In genomic region chr11:81973699-81974098, GRCm38 (mm10) we compare ENCODE assay signal across 34 mouse cellular contexts. TPM values are rescaled to one million over a fixed set of nuclear protein-coding genes. Genes with fewer than 3 reads are reported as not detected.
A peak's percentile ranks its signal among the peaks of the same experiment; 100 is the strongest.
DNase-seq lines count a peak whose midpoint lies in the region; ATAC-seq and TF ChIP-seq lines count a peak whose summit lies in the region.
"Had no signal": no experiment of that assay in that cellular context is flagged by ENCODE, and none has a peak within 500 bp of the region (broad histone marks: within the 10 kb centered on the region; RNA-seq: fewer than 3 reads in every experiment).

No protein-coding gene starts in this region.

- DNase-seq in heart, adult 8-10 months (ENCODE audit: low spot score) = peak; percentile 16
- no peak for DNase-seq in heart, postnatal 10 days
- peak; percentile 74 for DNase-seq in A20 (ENCODE audit: low read depth, low spot score)
- no peak for DNase-seq in Muller cell, postnatal 12 days (ENCODE audit: inconsistent ontology term)
- no peak for DNase-seq in embryo, embryonic 10.5 days (ENCODE audit: low spot score)
- no peak for DNase-seq in kidney, postnatal 36 days
- DNase-seq: adrenal gland, postnatal 10 days; cerebellum, adult 11-12 months; cerebellum, adult 9-11 months; forebrain, postnatal 0 days; gastrocnemius, postnatal 10 days; heart, postnatal 14 days; kidney, adult 2 months; kidney, postnatal 4 days; liver, embryonic 13.5 days; lung, adult 2 months; lung, postnatal 14 days; right cerebral cortex, adult 18-20 months; thymus, adult 18-20 months; thymus, postnatal 36 days had no signal

- H3K27ac ChIP-seq in bone marrow macrophage, adult 2 months (ENCODE audit: insufficient read depth, low read depth, low read length) = peak overlapping the region; percentile 44; the same call in 1 of the 2 replicates
- H3K27ac ChIP-seq: embryonic facial prominence, embryonic 10.5 days; embryonic facial prominence, embryonic 15.5 days; forebrain, embryonic 12.5 days; heart, adult 2 months; heart, embryonic 13.5 days; hindbrain, postnatal 0 days; intestine, embryonic 15.5 days; limb, embryonic 15.5 days; liver, embryonic 13.5 days; midbrain, embryonic 15.5 days; neural tube, embryonic 12.5 days; stomach, postnatal 0 days had no signal

- no peak overlapping the region for H3K4me3 ChIP-seq in bone marrow macrophage, adult 2 months (ENCODE audit: insufficient read depth, low read length)
- H3K4me3 ChIP-seq: embryonic facial prominence, embryonic 10.5 days; embryonic facial prominence, embryonic 15.5 days; forebrain, embryonic 12.5 days; heart, adult 2 months; heart, embryonic 13.5 days; intestine, embryonic 15.5 days; limb, embryonic 15.5 days; liver, embryonic 13.5 days; midbrain, embryonic 15.5 days; myocyte; neural tube, embryonic 12.5 days had no signal

- no peak for TF ChIP-seq POLR2A in bone marrow macrophage, adult 2 months (IDR thresholded peaks at IDR 0.05; ENCODE audit: borderline replicate concordance, low read depth, low read length)

- peak; percentile 88 for ATAC-seq in megakaryocyte, adult 5-6 weeks (ENCODE audit: poor library complexity, severe bottlenecking)
- ATAC-seq: forebrain, postnatal 0 days; intestine, embryonic 15.5 days had no signal

- peaks cover 20% of the 10 kb centered on the region for H3K4me1 ChIP-seq in bone marrow macrophage, adult 2 months (ENCODE audit: control insufficient read depth, insufficient read depth, low read length)
- H3K4me1 ChIP-seq: heart, embryonic 13.5 days; intestine, embryonic 15.5 days; liver, embryonic 13.5 days had no signal

- intact Hi-C loops in heart, postnatal 10 days (cut with DNase I) = loop anchor here (2.0 to 10.0 kb wide), 3 partner anchors 199 to 339 kb away; no protein-coding TSS in a partner anchor

- no peak for TF ChIP-seq CTCF in bone marrow macrophage, adult 2 months (IDR thresholded peaks at IDR 0.05; ENCODE audit: low read depth, low read length)

RNA-seq across cellular contexts. Expression of gene Asic2, which starts 5.4 kb away (rescaled TPM):
- under 1 TPM in 1 of 4 experiments, not detected in 3; 0.08 TPM for total RNA-seq in heart, adult 8-10 months (2022)
- not detected for total RNA-seq in heart, postnatal 10 days (2021)
- not detected in 2 replicates for polyA plus RNA-seq in bone marrow macrophage, adult 2 months (2012; ENCODE audit: insufficient read depth, insufficient read length, missing spikeins)
- total RNA-seq in megakaryocyte, adult 5-6 weeks (2015) = not detected in 2 replicates
- total RNA-seq in megakaryocyte, adult 5-6 weeks (2017) = not detected in 2 replicates
- total RNA-seq: heart, adult 2 months; heart, postnatal 14 days had no signal
- polyA plus RNA-seq: heart, adult 2 months; liver, embryonic 13.5 days; myocyte had no signal

Comparison
In these comparisons a context has a peak if more than half of its experiments do, and no peak if none do; other contexts are left out.
1. DNase-seq: peak in heart, adult 8-10 months (single experiment) and A20 (single experiment); none in heart, postnatal 10 days (0 of 2), Muller cell, postnatal 12 days (single experiment), embryo, embryonic 10.5 days (single experiment) and kidney, postnatal 36 days (0 of 2).